Mouse (Mus musculus) right cerebral cortex, postnatal 36 days (tissue): ENCODE results near the gene Hist1h3e.
A peak's percentile ranks its signal among the peaks of the same experiment; 100 is the strongest.

Experiments used
- DNase-seq, 2 experiments: peaks; one replicate each; pipeline ENCODE4 v3.0.0; 2022; ENCODE audit warnings: low spot score in 2 of 2, mixed read lengths in 1 of 2

Gene Hist1h3e

DNA sequence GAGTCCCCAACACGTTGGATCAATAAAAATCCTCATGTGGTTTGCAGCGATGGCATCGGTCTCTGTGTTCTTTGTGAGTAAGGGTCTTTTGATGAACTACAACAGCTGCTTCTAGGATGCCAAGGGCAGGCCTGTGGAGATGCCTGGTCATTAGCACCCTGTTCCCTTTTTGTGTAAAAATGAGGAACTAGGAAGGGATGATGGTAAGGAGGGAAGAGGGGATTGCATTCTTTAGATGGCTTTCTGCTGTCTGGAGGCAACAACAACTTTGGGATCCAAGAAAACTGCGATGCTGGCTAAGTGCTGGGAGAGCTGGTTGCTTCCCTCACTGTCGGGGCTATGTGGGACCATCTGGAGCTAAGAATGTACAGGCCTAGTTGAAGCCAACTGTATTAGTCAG is 23.9 kb downstream of the Hist1h3e start:
- DNase-seq: no peak

- DNase-seq: no peak
These were observed 25.0 kb downstream of the Hist1h3e start for GRCm38 (mm10) chr13:23537006-23537710.

- no peak for DNase-seq
These were observed 25.9 kb downstream of the Hist1h3e start for GRCm38 (mm10) chr13:23536076-23536822.

GRCm38 (mm10) chr13:23535137-23536075 is 26.8 kb downstream of the Hist1h3e start, which contains the start of gene Hist1h3g:
Hist1h3g (plus strand) TSS chr13:23535422.
- peak; percentile 86 to 94 for DNase-seq

DNA sequence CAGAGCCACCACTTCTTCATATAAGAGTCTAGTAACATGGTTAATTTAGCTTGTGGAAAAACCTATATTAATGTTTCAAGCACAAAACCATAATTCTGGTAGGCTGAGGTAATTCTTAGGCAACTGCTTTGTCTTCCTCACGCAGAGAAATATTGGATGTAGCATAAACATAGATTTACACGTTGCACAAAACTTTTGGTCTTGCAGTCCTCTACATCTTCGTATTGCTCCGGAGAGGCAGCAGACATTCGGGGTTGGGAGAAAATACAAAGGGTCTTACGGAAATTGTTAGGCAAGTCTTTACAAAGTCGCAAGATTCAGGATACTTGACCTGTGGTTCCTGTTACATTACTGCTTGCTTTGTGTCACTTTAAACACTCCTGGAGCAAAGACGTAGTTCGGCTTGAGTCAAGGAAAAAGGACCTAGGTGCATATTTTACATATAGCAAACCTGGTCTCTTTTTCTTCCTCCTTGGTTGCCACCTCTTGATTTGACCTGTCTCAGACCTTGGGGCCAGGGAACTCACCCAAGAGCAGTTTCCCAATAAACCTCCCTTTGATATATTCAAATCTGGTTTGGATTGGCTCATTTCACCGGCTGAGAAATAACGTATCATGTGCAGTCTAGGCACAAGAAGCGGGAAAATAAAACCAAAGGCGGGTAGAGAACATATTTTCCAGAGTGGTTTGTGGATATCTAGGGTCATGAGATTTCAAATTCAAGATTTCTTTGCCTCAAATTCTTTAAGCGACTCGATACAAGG is 27.6 kb downstream of the Hist1h3e start:
- no peak for DNase-seq

- peak; percentile 72 to 81 for DNase-seq
These were observed 28.4 kb downstream of the Hist1h3e start, which contains the start of gene Hist1h2af for GRCm38 (mm10) chr13:23533560-23534367. Hist1h2af (plus strand) TSS chr13:23533906.

- no peak for DNase-seq
These were observed 29.7 kb downstream of the Hist1h3e start for GRCm38 (mm10) chr13:23532262-23533075.

GRCm38 (mm10) chr13:23530901-23531875 is 31.0 kb downstream of the Hist1h3e start, which contains the start of gene Hist1h4h:
Hist1h4h (plus strand) TSS chr13:23531050.
- peak; percentile 95 to 97 for DNase-seq

GRCm38 (mm10) chr13:23530181-23530900 is 31.8 kb downstream of the Hist1h3e start:
- peak; percentile 36 to 49 for DNase-seq

DNA sequence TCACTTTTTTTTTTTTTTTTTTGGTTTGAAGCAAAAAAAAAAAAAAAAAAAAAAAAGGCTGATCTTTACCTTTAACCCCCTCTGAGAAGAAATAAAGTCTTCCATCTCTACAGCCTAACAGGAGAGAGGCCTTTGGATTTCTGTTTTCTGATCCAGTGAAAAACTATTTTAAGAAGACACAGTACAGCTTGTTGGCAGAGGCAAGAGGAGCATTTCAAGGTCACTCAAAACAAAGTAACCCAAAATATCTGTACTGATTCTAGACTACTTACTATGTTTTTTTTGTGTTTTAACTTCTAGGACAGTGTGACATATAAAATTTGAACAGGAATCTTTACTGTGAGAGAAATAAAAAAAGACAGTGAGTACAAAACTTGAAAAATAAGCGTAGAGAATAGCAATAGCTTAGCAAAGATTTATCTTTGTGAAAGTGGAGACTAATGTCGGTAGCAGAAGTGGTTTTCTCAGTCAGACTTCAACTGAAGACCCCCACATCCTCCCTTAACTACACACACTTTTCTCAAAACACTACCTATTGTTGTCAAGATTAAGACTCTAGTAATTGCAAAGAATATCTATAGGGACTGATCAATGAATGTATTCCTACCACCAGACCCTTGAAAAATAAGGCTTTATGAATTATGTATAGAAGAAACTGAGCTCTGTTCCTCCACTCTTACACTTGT is 32.5 kb downstream of the Hist1h3e start:
- no peak for DNase-seq

DNA sequence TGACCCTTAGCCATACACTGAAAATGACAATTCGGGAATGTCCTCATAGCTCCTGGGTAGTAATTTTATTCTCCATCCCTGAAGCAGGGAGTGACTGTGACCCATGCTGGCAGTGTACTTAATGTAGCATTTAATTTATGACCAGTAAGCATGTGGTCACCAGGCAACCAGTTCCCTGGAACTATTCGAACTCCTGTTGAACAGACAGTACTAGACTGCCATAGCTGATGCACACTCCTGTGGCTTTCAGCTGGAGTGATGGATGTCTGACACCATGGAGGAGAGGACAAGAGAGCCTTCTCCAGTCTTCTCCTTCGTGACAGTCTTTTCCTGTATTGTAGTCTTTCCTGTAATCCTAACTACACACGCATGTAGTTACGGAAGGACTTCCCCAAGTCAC is 33.2 kb downstream of the Hist1h3e start:
- DNase-seq: no peak

GRCm38 (mm10) chr13:23526312-23526711 is 35.9 kb downstream of the Hist1h3e start:
- peak; percentile 84 to 88 for DNase-seq

DNA sequence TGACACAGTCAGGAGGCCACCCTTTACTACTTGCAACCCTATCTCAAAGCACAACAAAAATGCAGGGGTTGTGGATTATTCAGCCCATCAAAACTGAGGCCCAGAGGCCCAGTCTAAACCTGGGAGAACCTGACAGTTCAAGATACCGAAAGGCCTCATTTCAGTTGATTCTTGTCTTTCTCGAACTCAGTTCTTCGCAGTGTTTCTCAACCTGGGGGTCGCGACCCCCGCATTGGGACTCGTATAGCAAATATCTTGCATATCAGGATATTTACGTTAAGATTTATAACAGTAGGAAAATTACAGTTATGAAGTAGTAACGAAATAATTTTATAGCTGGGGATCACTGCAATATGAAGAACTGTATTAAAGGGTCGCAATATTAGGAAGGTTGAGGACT is 36.3 kb downstream of the Hist1h3e start:
- DNase-seq: no peak

GRCm38 (mm10) chr13:23524654-23525053 is 37.5 kb downstream of the Hist1h3e start:
- DNase-seq: peak in 1 of 2 experiments; percentile 26

DNA sequence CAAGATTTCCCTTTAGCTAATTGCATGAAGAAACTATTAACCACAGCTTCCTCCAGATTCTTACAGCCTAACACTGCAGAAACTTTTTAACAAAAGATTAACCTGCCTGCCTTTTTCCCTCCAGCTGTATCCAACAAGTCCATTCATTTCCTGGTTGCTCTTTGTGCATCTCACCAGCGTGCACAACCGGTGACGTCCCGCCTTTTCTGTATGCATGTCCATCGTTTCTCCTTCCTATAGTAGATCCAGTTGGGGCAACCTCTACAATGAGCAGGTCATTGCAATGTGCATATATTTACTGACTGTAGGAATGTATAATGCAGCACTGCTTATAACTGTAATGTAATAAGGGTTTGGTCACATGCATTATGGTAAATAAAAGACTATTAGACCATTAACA is 38.2 kb downstream of the Hist1h3e start:
- DNase-seq: no peak

- DNase-seq: peak; percentile 69 to 77
These were observed 40.5 kb downstream of the Hist1h3e start for GRCm38 (mm10) chr13:23521703-23522102.

DNA sequence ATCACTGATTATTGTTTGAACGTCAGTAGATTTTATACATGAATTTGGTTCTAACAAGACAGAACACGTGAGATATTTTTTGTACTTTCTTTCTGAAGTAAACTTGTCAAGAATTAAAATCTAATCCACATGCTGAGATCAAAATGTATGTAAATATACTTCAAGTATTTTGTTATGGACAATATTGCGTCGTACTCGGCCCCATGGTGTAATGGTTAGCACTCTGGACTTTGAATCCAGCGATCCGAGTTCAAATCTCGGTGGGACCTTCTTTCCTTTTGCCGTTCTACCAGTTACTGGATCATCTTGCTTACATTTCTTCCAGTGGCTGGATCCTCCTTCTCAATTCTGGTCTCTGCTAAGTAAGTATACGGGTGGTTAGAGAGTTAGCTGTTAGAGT is 42.8 kb downstream of the Hist1h3e start:
- DNase-seq: peak; percentile 71 to 76
